Mouse (Mus musculus) E14TG2a.4 (cell line): ENCODE measurements at regions not wholly inside any gene's neighbourhood (a gene's known extent, or its start where the extent isn't known, plus 50 kb on each side); places are given as distances from the start of the nearest gene placed in this dataset.

Experiments
- H3K27me3 ChIP-seq: 2 replicates; pipeline ENCODE4 v1.6.1; 2014; ENCODE audit warnings: low read length, control low read depth; ENCODE audit not compliant: insufficient read depth
- H3K36me3 ChIP-seq: 2 replicates; pipeline ENCODE4 v1.6.1; 2014; ENCODE audit warnings: low read length, control low read depth; ENCODE audit not compliant: insufficient read depth
- H3K4me1 ChIP-seq: replicated peaks from 2 replicates; pipeline ENCODE4 v1.6.1; 2014; ENCODE audit warnings: low read depth, low read length, control low read depth
- H3K4me3 ChIP-seq: replicated peaks from 2 replicates; pipeline ENCODE4 v1.5.1; 2014; ENCODE audit warnings: mild to moderate bottlenecking, low read length
- H3K9me3 ChIP-seq: 2 replicates; pipeline ENCODE4 v1.6.1; 2014; ENCODE audit warnings: low read length, control low read depth
- CTCF ChIP-seq: conservative IDR thresholded peaks from 2 replicates; pipeline ENCODE4 v1.5.1; 2014; ENCODE audit warnings: low read length
- NANOG ChIP-seq: IDR thresholded peaks from 2 replicates; pipeline ENCODE4 v1.6.1; 2014; ENCODE audit warnings: borderline replicate concordance, low read length, mixed read lengths
- POU5F1 ChIP-seq: IDR thresholded peaks from 2 replicates; pipeline ENCODE4 v1.6.1; 2014; ENCODE audit warnings: low read length, borderline replicate concordance

- TF ChIP-seq CTCF (no peak), NANOG (no peak), POU5F1 (no peak)
- H3K27me3 ChIP-seq: no peaks in the 10 kb centered on the region
- no peak overlapping the region for H3K4me3 ChIP-seq
- no peaks in the 10 kb centered on the region for H3K4me1 ChIP-seq
- H3K9me3 ChIP-seq: no peaks in the 10 kb centered on the region
- no peaks in the 10 kb centered on the region for H3K36me3 ChIP-seq
Measured at GRCm38 (mm10) chr13:115575052-115575891, 473.5 kb upstream of the Itga1 start.

GRCm38 (mm10) chr13:115541167-115541566 lies 439.4 kb upstream of the Itga1 start:
- H3K36me3 ChIP-seq: no peaks in the 10 kb centered on the region
- peaks cover under 1% of the 10 kb centered on the region; the same call in 1 of the 2 replicates for H3K9me3 ChIP-seq
- no peaks in the 10 kb centered on the region for H3K27me3 ChIP-seq
- H3K4me1 ChIP-seq: no peaks in the 10 kb centered on the region
- TF ChIP-seq CTCF (no peak), NANOG (no peak), POU5F1 (no peak)
- no peak overlapping the region for H3K4me3 ChIP-seq

GRCm38 (mm10) chr13:115535900-115536299 lies 434.1 kb upstream of the Itga1 start:
- Histone ChIP-seq H3K4me1 (no peaks in the 10 kb centered on the region), H3K4me3 (no peak overlapping the region), H3K9me3 (peaks cover 7% of the 10 kb centered on the region; the same call in 1 of the 2 replicates), H3K27me3 (no peaks in the 10 kb centered on the region), H3K36me3 (no peaks in the 10 kb centered on the region)
- TF ChIP-seq CTCF (no peak), POU5F1 (no peak), NANOG (no peak)

GRCm38 (mm10) chr13:115513914-115514313 lies 412.1 kb upstream of the Itga1 start:
- H3K27me3 ChIP-seq: no peaks in the 10 kb centered on the region
- TF ChIP-seq POU5F1 (no peak), NANOG (no peak), CTCF (no peak)
- no peak overlapping the region for H3K4me3 ChIP-seq
- no peaks in the 10 kb centered on the region for H3K9me3 ChIP-seq
- H3K4me1 ChIP-seq: no peaks in the 10 kb centered on the region
- H3K36me3 ChIP-seq: no peaks in the 10 kb centered on the region

- TF ChIP-seq CTCF (no peak), POU5F1 (no peak), NANOG (no peak)
- no peaks in the 10 kb centered on the region for H3K4me1 ChIP-seq
- H3K9me3 ChIP-seq: no peaks in the 10 kb centered on the region
- no peaks in the 10 kb centered on the region for H3K36me3 ChIP-seq
- no peaks in the 10 kb centered on the region for H3K27me3 ChIP-seq
- no peak overlapping the region for H3K4me3 ChIP-seq
Measured at GRCm38 (mm10) chr13:115512214-115512613, 410.4 kb upstream of the Itga1 start.

GRCm38 (mm10) chr13:115508646-115509045 lies 406.9 kb upstream of the Itga1 start:
- no peak overlapping the region for H3K4me3 ChIP-seq
- H3K27me3 ChIP-seq: no peaks in the 10 kb centered on the region
- H3K9me3 ChIP-seq: peaks cover 9% of the 10 kb centered on the region
- no peaks in the 10 kb centered on the region for H3K4me1 ChIP-seq
- TF ChIP-seq CTCF (no peak), NANOG (no peak), POU5F1 (no peak)
- no peaks in the 10 kb centered on the region for H3K36me3 ChIP-seq

GRCm38 (mm10) chr13:115494399-115494798 lies 392.6 kb upstream of the Itga1 start:
- TF ChIP-seq POU5F1 (no peak), NANOG (no peak), CTCF (no peak)
- peaks cover 11% of the 10 kb centered on the region for H3K27me3 ChIP-seq
- H3K9me3 ChIP-seq: no peaks in the 10 kb centered on the region
- H3K4me1 ChIP-seq: no peaks in the 10 kb centered on the region
- H3K4me3 ChIP-seq: no peak overlapping the region
- no peaks in the 10 kb centered on the region for H3K36me3 ChIP-seq

- Histone ChIP-seq H3K27me3 (no peaks in the 10 kb centered on the region), H3K36me3 (no peaks in the 10 kb centered on the region), H3K9me3 (peaks cover 8% of the 10 kb centered on the region), H3K4me3 (no peak overlapping the region), H3K4me1 (no peaks in the 10 kb centered on the region)
- TF ChIP-seq CTCF: no peak
- TF ChIP-seq NANOG: no peak
- no peak for TF ChIP-seq POU5F1
Measured at GRCm38 (mm10) chr13:115475861-115476260, 374.1 kb upstream of the Itga1 start.

- no peaks in the 10 kb centered on the region for H3K4me1 ChIP-seq
- TF ChIP-seq CTCF: no peak
- TF ChIP-seq NANOG: no peak
- no peak for TF ChIP-seq POU5F1
- no peaks in the 10 kb centered on the region for H3K36me3 ChIP-seq
- H3K4me3 ChIP-seq: no peak overlapping the region
- H3K27me3 ChIP-seq: no peaks in the 10 kb centered on the region
- no peaks in the 10 kb centered on the region for H3K9me3 ChIP-seq
Measured at GRCm38 (mm10) chr13:115465689-115466088, 363.9 kb upstream of the Itga1 start.
